Mouse (Mus musculus): Measurements from ENCODE around the gene Tbx21.

Gene Tbx21

DNA sequence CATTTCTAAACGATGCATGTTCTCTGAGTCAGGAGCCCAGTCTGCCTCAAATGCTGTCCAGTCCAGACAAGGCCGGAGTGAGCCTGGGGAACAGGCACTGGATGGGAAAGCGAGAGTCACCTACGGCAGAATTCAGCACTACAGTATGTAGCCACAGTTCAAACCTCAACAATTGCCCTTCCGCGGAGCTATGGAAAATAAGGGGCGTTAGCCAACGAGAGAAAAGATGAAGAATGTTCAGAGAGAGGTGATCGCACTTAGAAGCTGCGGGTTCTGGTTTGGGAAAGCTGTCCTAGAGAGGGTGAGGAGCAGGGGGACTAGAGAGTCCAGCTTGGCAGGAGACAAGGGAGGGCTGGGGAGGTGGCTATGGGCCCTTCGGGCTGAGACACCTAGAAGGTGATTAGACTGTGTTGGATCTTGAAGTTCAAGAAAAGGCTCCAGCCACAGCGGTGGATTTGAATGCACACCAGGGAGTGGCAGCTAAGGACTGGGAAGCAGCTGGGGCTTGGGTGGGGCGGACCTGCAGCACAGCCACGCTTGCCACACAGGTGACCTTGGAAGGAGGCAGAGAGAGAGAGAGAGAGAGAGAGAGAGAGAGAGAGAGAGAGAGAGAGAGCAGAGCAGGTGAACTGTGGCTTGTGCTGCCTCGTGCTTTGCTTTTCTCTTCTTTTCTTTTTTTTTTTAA, 30.2 kb downstream of the Tbx21 start:
- DNase-seq (ENCODE audit: low read depth, low spot score), result peak; percentile 77

DNA sequence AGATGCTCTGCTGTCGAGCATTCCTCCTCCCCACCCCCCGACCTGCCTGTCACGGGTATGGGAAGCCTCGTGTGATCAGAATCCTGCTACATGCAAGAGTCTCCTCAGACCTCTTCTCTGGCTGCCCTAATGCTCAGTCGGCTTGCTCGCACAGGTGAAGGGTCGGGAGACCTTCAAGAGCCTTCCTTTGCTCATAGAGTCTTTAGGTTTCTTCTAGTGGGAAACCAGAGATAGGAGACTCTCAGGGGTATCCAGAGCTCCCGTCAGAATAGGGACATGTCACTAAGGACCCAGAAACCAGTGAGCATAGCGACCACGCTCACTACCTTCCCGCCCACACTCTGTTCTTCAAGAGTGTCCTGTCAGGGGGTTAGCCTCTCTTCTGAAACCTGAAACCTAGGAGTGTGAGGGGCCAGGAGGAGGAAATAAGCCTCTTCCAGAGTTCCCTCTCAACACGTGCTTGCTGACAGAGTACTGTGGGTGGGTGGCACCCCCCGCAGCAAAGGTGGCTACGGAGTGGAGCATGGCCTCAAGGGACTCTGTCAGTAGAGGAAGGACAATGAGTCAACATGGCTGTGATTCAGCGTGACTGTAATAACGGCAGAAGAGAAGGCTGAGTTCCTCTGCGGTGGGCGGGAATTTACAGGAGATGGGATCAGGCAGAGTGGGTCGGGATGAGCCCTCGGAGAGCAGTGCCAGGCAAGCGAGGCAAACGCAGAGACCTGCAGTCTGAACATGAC, 31.6 kb downstream of the Tbx21 start:
- DNase-seq (ENCODE audit: low read depth, low spot score), result no peak

DNA sequence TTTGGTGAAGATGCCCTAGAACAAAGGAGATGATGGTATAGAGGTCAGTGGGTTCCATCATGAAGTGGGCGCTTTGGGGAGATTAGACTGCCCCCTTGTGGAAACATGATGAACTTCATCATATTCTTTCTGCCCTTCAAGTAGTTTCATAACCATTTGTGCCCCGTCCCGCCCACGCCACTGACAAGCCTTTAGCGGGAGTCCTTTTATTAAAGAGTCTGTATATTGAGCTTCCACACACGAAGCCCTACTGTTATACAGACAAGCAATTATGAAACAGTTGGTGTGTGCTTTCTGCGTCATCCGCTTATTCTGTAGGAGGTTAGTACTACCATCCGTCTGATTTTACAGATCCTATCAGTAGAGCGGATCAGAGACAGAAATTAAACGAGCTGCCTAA, 32.2 kb downstream of the Tbx21 start:
- DNase-seq (ENCODE audit: low read depth, low spot score), result peak; percentile 63

DNA sequence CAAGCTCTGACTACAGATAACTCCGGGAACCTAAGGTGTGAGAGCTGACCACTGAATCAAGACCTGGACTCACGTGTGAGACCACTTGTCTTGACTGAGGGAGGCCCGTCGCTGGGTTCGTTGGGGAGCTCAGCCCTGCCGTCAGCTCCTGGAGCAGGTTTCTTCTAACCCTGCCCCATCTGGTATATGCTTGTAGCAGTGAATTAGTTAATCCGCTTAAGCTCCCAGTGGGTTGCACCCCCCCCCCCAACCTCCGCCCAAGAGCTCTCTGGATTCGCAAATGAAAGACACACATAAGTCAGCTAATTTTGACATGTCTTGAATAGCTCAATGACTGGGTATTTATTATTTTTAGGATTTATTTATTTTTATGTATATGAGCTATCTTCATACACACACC, 34.8 kb downstream of the Tbx21 start:
- DNase-seq (ENCODE audit: low read depth, low spot score), result no peak

DNA sequence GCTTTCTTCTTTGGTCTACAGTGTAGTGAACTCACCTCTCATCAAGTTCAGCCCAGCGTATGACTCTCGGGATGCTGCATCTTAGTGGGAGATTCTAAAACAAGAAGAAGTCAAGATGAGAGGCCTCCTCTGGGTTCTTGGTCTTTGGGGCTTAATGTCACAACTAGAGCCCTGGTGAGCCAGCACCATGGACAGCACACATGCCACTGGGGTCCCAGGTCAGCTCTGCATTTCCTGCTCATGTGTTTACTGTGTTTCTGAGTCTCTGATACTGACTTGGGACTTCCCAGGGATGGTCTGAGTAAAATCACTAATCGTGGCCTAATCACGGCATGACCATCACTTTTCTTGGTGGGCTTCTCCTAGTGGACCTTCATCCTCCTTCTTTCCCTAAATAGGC, 36.4 kb downstream of the Tbx21 start:
- peak; percentile 64 for DNase-seq (ENCODE audit: low read depth, low spot score)

DNA sequence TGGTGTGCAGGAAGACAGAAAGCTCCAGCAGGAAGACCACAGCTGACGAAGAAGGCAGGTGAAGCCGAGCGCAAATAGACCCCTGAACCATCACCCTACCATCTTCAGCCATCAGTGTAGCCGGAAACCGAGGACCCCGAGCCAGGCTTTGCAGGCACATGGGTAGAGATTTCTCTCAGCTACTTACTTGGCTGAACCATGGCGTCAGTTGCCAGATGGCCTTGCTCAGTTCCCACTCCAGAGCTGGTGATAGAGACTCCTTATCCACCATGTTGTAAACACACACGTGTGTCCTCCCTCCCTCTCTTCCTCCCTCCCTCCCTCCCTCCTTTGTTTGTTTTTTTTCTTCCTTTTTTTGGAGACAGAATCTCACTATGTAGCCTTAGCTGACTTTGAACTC, 40.9 kb downstream of the Tbx21 start:
- DNase-seq (ENCODE audit: low read depth, low spot score), result no peak

DNA sequence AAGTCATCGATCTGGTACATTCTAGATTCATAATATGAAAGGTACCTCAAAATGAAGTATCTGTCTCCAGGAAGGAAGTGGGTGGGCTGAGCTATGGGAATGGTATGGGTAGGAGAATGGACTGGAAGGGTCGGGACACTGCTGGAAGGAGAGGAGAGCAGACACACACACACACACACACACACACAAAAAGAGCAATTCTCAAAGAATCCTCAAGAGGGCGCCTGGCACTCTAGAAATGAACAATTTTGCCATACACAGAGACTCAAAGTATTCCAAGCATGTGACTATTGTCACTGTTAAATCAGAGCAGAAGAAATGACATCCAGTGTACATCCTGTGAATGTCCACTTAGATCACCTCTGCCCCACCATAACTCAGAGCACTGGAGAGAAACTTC, 42.6 kb downstream of the Tbx21 start:
- DNase-seq (ENCODE audit: low read depth, low spot score), result peak; percentile 71

DNA sequence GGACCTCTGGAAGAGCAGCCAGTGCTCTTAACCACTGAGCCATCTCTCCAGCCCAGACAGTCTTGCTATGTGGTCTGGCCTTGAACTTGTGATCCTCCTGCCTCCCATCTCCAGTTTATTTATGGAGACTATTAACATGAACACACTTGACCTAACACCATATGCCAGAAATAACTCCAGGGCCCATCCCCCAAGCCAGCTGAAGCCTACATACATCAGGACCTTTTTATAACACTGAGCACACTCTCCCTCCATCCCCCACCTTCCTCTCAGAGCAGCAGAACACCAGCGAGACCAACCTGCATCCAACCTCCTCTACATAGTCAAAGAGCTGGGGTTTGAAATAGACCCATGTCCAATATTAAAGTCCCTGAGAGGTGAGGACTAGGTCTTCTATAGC, 44.0 kb downstream of the Tbx21 start:
- DNase-seq (ENCODE audit: low read depth, low spot score), result no peak

DNA sequence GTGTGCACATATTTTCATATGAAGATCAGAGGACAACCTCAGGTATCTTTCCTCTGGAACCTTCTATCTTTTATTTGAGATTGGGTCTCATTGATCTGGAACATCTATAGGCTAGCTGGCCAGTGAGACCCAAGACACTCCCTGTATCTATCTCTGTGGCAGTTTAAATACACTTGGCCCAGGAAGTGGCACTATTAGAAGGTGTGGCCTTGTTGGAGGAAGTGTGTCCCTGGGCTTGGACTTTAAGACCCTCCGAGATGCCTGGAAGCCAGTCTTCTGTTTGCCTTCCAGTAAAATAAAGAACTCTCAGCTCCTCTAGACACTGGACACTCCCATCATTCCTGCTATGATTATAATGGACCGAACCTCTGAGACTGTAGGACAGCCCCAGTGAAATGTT, 45.4 kb downstream of the Tbx21 start:
- no peak for DNase-seq (ENCODE audit: low read depth, low spot score)

DNA sequence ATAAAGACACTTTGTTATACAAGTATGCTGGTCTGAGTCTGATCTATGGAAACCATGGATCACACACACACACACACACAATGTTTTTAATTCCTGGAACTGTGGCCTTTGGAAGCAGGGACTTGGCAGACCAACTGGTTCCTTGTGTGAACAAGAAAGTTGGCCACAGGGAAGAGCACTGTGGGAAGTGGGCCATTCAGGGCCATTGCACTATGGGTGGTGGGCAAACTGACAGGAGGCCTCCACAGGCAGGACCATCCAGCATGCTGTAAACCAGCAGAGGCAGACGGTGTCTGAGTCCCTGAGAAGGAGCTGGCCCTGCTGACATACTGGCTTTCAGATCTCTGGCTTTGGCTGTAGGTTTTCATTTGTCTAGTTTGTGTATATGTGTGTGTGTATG, 45.8 kb downstream of the Tbx21 start:
- no peak for DNase-seq (ENCODE audit: low read depth, low spot score)

DNA sequence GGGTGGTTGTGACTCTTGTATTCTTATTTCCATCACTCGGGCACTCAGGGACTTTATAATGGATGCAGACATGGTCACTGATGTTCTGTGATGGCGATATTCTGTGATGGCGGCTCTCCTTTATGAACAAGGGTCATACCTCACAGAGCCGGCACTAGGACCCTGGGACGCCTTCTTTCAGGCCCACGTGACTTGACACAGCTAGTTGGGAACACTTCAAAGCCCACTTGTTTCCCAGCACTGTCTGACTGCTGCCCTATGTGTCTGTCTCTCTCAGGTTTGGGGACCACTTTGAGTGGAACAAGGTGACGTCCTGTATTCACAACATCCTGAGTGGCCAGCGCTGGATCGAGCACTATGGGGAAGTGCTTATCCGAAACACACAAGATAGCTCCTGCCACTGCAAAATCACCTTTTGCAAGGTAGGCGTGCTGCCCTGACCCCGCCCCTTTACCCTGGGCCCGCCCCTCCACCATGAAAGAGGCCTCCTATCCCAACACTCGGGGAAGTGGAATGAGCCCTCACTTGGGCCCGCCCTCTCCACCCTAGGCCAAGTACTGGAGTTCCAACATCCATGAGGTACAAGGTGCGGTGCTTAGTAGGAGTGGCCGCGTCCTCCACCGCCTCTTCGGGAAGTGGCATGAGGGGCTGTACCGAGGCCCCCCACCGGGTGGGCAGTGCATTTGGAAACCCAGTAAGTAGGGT, 48.3 kb downstream of the Tbx21 start:
- DNase-seq (ENCODE audit: low read depth, low spot score), result peak; percentile 91

DNA sequence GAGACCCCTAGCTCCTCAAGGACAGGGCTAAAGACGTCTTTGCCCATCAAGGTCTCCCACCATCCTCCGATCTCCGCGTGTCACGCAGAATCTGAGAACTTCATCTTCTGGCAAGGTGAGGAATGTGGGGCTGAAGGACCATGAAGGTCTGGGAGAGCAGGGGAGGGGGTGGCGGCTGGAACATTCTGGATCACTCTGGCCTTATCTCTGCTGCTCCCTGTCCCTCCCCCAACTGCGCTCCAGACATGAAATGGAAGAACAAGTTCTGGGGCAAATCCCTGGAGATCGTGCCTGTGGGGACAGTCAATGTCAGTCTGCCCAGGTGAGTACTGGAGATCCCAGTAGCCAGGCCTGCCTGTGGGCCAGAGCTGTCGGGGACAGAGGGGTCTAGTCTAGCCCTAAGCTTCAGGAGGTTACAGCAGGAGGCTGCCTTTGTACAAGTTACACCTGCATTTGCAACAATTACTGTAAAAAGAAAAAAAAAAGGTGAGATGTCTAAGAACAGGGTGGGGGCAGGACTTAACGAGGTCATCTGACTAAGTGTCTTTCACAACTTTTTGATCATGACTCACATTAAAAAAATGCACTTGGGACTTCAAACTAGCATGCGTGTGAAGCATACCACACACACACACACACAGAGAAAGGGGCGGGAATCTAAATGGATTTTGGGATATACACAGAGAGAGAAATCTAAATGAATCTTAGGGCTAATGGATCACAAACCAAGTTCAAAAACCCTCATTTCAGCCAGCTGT, 49.4 kb downstream of the Tbx21 start:
- DNase-seq (ENCODE audit: low read depth, low spot score), result no peak

DNA sequence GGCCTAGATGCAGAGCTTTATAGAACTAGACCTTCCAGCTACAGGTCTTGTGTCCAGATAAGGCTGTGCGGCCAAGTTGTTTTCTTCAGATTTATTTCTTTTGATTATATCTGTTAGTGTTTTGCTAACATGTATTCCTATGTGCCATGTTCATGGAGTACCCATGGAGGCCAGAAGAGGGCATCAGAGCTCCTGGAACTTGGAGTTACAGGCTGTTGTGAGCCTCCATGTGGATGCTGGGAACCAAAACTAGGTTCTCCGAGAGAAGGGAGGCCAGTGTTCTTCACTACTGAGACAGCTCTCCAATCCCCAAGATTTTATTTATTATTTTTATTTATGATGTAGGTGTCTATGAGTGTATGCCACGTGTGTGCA, 51.2 kb downstream of the Tbx21 start:
- DNase-seq (ENCODE audit: low read depth, low spot score), result peak; percentile 60

DNA sequence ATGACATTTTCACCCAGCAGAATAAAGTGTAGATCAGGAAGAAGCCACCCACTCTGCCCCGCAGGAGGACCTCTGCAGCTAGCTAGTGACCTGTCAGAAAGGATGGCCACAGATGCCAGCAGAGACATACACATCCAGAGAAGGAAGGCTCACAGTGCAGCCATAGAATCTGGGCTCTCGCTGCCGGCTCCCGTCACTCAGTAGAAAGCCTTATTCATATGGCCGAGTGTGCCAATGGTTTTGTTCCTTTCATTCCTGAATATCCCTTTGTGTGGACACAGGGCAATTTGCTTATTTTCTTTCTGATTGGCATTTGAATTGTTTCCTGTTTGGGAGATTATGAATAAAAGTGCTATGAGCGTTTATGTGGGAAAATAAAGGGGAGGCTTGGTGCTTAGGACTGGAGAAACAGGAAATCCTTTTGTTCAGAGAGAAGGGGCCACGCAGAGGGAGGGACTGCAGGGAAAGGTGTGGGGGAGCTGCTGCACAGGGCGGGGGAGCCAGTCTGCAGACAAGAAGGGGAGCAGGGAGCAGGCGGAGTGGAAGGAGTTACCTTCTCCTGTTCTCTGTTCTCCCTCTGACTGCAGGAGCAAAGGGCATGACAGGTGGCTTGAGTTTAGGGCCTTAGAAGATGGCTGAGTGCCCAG, 51.7 kb downstream of the Tbx21 start:
- DNase-seq (ENCODE audit: low read depth, low spot score), result no peak

DNA sequence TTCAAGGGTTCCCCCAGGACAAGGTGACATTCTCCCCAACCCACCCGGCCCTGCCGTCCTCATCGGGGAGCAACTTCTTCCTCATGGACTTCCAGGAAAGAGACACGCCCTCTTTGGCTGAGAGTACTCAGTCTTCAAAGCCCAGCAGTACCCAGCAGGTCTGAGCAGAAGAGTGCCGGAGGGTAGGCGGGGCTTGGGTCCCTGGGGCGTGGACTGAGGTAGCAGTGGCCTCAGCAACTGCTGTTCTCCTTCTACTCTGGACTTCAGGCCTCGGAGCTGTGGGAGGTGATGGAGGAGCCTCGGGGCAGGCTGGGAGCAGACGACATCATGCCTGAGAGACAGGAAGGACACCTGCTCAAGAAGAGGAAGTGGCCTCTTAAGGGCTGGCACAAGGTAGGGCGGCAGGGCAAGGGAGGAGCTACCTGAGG, 62.9 kb downstream of the Tbx21 start:
- DNase-seq (ENCODE audit: low read depth, low spot score), result peak; percentile 80

DNA sequence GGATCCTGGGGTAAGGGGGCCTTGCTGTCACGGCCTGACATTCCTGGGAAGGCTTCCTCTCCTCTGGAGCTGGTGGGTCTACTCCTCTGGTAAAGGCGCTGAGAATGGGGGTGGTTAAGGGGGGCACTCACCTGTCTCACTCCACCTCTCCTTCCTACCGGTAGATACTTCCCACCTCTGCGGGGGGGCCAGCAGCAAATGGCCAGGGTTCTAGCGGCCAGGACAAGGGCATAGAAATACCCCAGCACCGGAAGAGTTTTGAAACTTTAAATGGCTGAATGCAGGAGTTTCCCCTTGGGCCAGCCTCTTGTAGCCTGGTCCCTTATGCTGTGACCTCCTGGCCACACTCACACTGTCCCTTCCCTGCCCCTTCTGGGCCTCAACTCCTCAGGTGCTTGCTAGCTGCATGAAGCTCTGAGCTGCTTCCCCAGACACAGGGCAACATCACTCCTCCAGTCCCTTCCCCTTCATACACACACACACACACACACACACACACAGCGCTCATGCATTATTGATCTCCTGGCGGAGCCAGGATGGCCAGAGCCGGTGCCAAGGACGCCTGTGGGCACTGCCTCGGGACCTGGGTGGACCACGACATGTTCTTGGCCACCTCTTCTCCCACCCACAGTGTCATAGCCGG, 64.1 kb downstream of the Tbx21 start:
- no peak for DNase-seq (ENCODE audit: low read depth, low spot score)

DNA sequence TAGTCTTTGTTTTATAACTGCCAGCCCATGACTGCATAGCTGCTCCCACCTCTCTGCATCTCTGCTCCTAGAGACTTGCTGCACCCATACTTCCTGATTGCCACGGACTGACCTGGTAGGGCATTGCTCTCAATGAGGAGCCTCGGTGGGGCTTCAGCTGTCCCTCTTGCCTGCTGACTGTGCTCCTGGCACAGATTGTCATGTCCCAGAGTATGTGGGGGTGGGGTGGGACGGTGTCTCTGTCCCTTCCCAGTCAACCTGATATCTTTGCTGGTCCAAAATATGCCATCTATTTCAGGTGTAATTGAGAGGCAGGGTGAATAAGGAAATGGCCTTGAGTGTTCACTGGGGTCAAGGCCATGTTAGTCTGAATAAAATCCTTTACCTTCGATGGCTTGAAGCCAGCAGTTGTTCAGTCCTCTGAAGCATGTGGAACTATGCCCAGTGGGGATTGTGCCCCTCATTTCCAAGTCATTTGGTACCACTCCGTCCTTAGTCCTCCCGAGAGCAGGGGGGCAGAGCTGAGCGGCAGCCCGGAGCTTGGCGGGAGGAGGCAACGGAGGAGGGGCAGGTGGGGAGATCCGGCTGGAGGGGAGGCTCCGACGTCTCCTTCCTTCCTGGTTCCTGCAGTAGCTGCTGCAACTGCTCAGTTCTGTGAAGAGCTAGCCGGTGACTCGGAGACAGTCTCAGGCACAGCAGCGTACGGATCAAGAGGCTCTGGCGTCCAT, 64.8 kb downstream of the Tbx21 start, which contains the start of gene Osbpl7:
TSS of gene Osbpl7 (plus strand) at position 413 of the 728 bp plus-strand sequence.
- peak; percentile 66 for DNase-seq (ENCODE audit: low read depth, low spot score)

DNA sequence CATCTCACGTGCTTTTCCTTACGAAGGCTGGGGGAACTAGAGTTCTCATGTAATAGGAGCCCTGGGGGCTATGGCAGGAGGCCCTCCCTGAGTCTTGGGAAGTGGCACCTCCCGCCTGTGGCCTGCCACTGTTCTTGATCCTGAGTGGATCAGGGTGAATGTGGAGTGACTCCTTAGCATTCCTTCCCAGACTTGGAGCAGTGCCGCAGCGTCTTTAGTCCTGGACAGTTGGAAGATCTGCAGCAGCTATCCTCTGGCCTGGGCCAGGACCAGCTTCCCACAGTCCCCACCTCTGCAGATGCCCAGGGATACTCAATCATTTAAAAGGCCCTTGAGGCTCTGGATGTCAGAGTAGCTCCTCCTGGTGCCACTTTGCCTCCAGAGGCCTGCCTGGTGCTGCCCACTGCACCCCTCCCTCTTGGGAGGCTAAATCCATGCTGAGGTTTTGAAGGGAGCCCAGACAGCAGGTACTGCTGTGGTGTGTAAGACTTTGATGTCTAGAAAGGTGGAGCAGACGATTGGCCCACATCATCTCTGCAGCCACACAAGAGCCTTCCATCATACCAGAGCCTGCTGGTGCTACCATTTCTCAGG, 65.5 kb downstream of the Tbx21 start:
- DNase-seq (ENCODE audit: low read depth, low spot score), result no peak

DNA sequence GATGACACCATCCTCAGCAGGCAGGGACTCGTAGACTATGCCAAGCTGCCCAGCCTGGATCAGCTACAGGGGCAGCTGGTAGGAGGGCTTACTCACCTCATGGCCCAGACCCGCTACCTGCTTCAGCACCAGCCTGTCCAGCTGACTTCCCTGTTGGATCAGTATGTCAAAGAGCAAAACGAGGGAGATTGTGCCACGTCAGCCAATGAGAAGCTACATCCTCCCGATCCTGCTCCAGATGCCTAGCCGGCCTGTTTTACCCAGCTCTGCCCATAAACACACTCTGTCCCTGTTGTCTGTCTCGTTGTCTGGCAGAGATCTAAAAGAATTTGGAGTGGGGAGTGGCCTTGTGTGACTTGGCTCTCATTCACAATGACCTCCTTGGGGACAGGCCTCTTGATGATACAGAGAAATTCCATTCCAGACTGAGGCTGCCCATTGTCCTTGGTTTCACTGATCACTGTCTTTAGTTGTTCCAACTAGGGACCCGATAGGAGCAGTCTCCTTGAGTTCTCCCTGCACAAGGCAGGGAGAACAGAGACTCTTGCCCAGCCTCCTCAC, 67.0 kb downstream of the Tbx21 start:
- DNase-seq (ENCODE audit: low read depth, low spot score), result no peak
